Mouse (Mus musculus) hindbrain, embryonic 12.5 days (tissue): ENCODE data around the gene Pnpla6. TPM values are rescaled to one million over a fixed set of nuclear protein-coding genes. Genes with fewer than 3 reads are reported as not detected.
A peak's percentile ranks its signal among the peaks of the same experiment; 100 is the strongest.
"Not testable (repeated sequence)": the region's sequence is repeated elsewhere in the genome, so short reads cannot be mapped to it uniquely, and the experiment has no call there.

Experiments
- ATAC-seq: fragments of 200-750 bp; cut with Nextera tagmentation; 2 replicates; pipeline ENCODE4 v1.8.0; 2017; ENCODE audit warnings: moderate TSS enrichment; ENCODE audit not compliant: low FRiP score
- H3K27ac ChIP-seq: fragments of 300-500 bp; sonication (generic); 2 replicates; pipeline ENCODE4 v1.5.1; 2016; ENCODE audit warnings: mild to moderate bottlenecking
- H3K27me3 ChIP-seq: fragments of 300-500 bp; sonication (generic); 2 replicates; pipeline ENCODE4 v1.6.1; 2016; ENCODE audit warnings: mild to moderate bottlenecking
- H3K36me3 ChIP-seq: fragments of 300-500 bp; sonication (generic); 2 replicates; pipeline ENCODE4 v1.6.1; 2016; ENCODE audit warnings: mild to moderate bottlenecking
- H3K4me1 ChIP-seq: fragments of 300-500 bp; sonication (generic); 2 replicates; pipeline ENCODE4 v1.6.1; 2016
- H3K4me2 ChIP-seq: fragments of 300-500 bp; sonication (generic); replicated peaks from 2 replicates; pipeline ENCODE4 v1.6.1; 2016; ENCODE audit warnings: mild to moderate bottlenecking
- H3K4me3 ChIP-seq: fragments of 300-500 bp; sonication (generic); 2 replicates; pipeline ENCODE4 v1.5.1; 2016; ENCODE audit warnings: mild to moderate bottlenecking
- H3K9ac ChIP-seq: fragments of 300-500 bp; sonication (generic); 2 replicates; pipeline ENCODE4 v1.6.1; 2016; ENCODE audit warnings: mild to moderate bottlenecking, moderate library complexity
- H3K9me3 ChIP-seq: fragments of 300-500 bp; sonication (generic); replicated peaks from 2 replicates; pipeline ENCODE4 v1.6.1; 2016; ENCODE audit warnings: mild to moderate bottlenecking
- WGBS: fragments of 180-500 bp; shearing (Covaris S2); methylation state at CpG from one replicate; pipeline ENCODE4 v1.1.7; 2016; 5-methylcytosine and 5-hydroxymethylcytosine counted together
- polyA plus RNA-seq: library from polyadenylated mRNA; unstranded; fragments of >200 nt; fragmentation: Nextera tagmentation; extraction: Ambion mirVana; gene quantifications from 2 replicates; pipeline ENCODE4 v1.2.1, GENCODE M21; 2016

Pnpla6 gene
- polyA plus RNA-seq, 1 experiment from 2014 or later: 32.6 TPM

DNA sequence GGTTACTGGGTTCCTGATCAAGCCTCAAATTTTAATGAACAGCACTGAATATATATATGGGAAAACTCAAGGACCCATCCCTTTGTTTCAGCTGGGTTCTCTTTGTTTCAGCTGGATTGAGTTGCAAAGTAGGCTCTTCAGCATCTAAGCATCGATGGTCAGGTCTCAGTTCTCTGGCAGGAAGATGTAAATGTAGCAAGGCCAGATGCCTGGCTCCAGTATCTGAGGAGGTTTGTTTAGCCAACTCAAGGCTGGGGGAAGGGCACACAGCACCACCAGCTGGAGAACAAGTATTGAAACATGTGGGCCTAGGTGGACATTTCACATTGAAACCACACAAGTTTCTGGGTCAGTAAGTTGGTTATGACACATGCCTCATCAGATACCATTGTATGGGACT lies 37.1 kb downstream of the Pnpla6 start:
- H3K4me1 ChIP-seq: no peaks in the 10 kb centered on the region
- no peaks in the 10 kb centered on the region for H3K9me3 ChIP-seq
- no peak for ATAC-seq
- no peak overlapping the region for H3K27ac ChIP-seq
- no peaks in the 10 kb centered on the region for H3K27me3 ChIP-seq
- 92% methylated on average over 1 of the region's 1 CpGs for WGBS
- H3K4me3 ChIP-seq: no peak overlapping the region
- H3K4me2 ChIP-seq: no peak overlapping the region
- no peaks in the 10 kb centered on the region for H3K36me3 ChIP-seq
- no peak overlapping the region for H3K9ac ChIP-seq

DNA sequence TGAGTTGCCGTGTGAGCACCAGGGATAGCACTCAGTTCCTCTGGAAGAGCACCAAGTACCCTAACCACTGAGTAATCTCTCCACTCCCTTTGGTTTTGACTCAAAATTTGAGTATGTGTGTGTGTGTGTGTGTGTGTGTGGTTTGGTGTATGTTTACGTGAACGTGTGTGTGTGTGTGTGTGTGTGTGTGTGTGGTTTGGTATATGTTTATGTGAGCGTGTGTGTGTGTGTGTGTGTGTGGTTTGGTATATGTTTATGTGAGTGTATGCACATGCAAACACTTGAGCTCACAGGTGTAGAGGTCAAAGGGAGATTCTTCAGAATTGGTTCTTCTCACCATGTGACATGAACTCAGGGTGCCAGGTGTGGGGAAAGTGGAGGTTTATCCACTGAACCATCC lies 40.9 kb downstream of the Pnpla6 start:
- H3K27me3 ChIP-seq: no peaks in the 10 kb centered on the region
- WGBS: 66% methylated on average over 4 of the region's 4 CpGs

DNA sequence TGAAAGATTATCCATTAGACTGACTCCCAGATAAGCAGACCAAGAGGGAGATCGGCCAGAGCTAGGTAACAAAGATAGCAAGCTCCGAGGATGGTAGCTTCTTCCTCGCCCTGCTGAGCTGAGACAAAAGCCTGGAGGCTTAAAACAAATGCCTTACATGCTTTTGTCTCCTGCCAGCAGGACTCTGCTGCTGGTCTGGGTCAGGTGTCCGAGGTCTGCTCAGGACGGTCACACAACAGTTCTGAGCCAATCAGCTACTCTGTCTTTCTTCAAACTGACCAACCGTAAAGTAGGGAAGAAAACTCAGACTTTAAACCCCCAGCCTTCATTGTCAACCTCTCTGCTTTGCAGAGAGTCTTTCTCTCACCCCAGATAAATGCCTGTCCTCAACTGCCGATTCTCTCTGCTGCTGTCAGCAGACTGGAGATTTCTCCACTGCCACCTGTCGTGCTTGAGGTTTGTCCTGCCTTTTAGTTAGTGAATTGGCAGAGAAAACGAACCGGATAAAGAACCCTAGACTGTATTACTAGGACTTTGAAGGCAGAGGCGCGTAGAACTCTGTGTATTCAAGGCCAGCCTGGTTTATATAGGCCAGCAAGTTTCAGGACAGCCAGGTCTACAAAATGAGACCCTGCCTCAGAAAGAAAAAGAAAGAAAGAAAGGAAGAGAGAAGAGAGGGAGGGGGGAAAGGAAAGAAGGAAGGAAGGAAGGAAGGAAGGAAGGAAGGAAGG lies 52.6 kb downstream of the Pnpla6 start, which contains the start of gene C330021F23Rik:
Gene C330021F23Rik (plus strand): TSS at position 350 of the 731 bp plus-strand sequence.
- Histone ChIP-seq H3K9ac (peak within 1 kb of the TSS; percentile 35), H3K4me2 (peak within 1 kb of the TSS; percentile 45), H3K9me3 (no peaks in the 10 kb centered on the region), H3K27me3 (no peaks in the 10 kb centered on the region), H3K4me3 (peak within 1 kb of the TSS; percentile 19), H3K4me1 (peaks cover 16% of the 10 kb centered on the region), H3K27ac (no peak within 1 kb of the TSS), H3K36me3 (no peaks in the 10 kb centered on the region)
- WGBS: 3% methylated on average over 12 of the region's 12 CpGs
- peak; percentile 73 for ATAC-seq

More for the DNA sequence above, 40.9 kb downstream of the Pnpla6 start:
- no peak overlapping the region for H3K4me2 ChIP-seq
- H3K4me1 ChIP-seq: no peaks in the 10 kb centered on the region
- no peak overlapping the region for H3K4me3 ChIP-seq
- ATAC-seq: peak; percentile 94
- no peaks in the 10 kb centered on the region for H3K36me3 ChIP-seq
- no peak overlapping the region for H3K9ac ChIP-seq
- H3K27ac ChIP-seq: no peak overlapping the region
- H3K9me3 ChIP-seq: no peaks in the 10 kb centered on the region

DNA sequence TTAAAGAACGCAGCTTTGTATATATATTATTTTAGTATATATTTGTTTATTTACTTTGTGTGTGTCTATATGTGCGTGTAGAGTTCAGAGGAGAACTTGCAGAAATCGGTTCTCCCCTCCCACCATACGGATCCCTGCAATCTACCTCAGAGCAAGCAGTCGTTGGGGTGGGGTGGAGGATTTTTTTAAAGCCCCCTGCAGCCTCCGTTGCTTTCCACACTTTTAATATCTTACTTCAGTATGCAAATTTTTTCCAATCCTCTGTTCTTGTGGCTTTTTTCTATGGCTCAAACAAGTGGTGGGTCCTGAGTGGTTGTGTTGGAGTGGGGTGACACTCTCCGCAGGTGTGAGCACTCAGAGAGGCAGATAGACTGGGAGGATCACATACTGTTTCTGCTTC lies 53.2 kb downstream of the Pnpla6 start:
- no peaks in the 10 kb centered on the region for H3K36me3 ChIP-seq
- H3K4me3 ChIP-seq: peak overlapping the region; percentile 19; the same call in 1 of the 2 replicates
- no peak for ATAC-seq
- peaks cover 16% of the 10 kb centered on the region for H3K4me1 ChIP-seq
- no peaks in the 10 kb centered on the region for H3K27me3 ChIP-seq
- no peaks in the 10 kb centered on the region for H3K9me3 ChIP-seq
- H3K27ac ChIP-seq: no peak overlapping the region
- WGBS: 12% methylated on average over 7 of the region's 7 CpGs
- H3K4me2 ChIP-seq: peak overlapping the region; percentile 45
- H3K9ac ChIP-seq: no peak overlapping the region

DNA sequence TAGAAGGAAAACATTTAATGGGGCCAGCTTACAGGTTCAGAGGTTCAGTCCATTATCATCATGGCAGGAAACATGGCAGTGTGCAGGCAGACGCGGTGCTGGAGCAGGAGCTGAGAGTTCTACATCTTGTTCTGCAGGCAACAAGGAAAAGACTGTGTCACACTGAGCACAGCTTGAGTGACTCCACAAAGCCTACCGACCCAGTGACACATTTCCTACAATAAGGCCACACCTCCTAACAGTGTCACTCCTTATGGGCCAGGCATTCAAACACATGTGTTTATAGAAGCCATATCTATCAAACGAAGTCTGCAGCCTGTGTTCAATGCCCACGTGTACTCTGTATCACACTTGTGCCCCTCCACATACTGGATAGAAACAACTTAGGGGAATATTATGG lies 54.6 kb downstream of the Pnpla6 start:
- 88% methylated on average over 5 of the region's 5 CpGs for WGBS
- no peaks in the 10 kb centered on the region for H3K36me3 ChIP-seq
- no peak for ATAC-seq
- H3K9ac ChIP-seq: no peak overlapping the region
- no peaks in the 10 kb centered on the region for H3K9me3 ChIP-seq
- H3K4me2 ChIP-seq: no peak overlapping the region
- no peak overlapping the region for H3K4me3 ChIP-seq
- peaks cover 16% of the 10 kb centered on the region for H3K4me1 ChIP-seq
- H3K27ac ChIP-seq: no peak overlapping the region
- H3K27me3 ChIP-seq: no peaks in the 10 kb centered on the region

DNA sequence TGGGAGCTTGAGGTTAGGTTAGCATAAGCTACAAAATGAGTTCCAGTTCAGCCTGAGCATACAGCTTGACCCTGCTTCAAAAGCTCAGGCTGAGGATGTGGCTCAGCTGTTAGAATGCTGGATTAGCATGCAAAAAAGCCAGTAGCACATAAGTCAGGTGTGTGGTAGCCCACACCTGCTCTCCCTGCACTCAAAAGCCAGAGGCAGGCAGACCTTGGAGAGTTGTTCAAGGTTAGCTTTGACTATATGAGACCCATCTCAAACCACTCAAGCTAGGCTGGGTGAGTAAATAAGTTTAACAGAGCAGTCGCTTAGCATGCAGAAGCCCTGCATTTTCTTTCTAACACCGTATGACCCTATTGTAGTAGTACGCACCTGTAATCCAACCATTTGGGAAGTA lies 59.4 kb downstream of the Pnpla6 start:
- no peaks in the 10 kb centered on the region for H3K4me1 ChIP-seq
- no peak overlapping the region for H3K9ac ChIP-seq
- H3K4me3 ChIP-seq: no peak overlapping the region
- H3K9me3 ChIP-seq: no peaks in the 10 kb centered on the region
- WGBS: 91% methylated on average over 3 of the region's 3 CpGs
- H3K27ac ChIP-seq: no peak overlapping the region
- no peaks in the 10 kb centered on the region for H3K36me3 ChIP-seq
- no peak overlapping the region for H3K4me2 ChIP-seq
- H3K27me3 ChIP-seq: no peaks in the 10 kb centered on the region
- ATAC-seq: no peak

DNA sequence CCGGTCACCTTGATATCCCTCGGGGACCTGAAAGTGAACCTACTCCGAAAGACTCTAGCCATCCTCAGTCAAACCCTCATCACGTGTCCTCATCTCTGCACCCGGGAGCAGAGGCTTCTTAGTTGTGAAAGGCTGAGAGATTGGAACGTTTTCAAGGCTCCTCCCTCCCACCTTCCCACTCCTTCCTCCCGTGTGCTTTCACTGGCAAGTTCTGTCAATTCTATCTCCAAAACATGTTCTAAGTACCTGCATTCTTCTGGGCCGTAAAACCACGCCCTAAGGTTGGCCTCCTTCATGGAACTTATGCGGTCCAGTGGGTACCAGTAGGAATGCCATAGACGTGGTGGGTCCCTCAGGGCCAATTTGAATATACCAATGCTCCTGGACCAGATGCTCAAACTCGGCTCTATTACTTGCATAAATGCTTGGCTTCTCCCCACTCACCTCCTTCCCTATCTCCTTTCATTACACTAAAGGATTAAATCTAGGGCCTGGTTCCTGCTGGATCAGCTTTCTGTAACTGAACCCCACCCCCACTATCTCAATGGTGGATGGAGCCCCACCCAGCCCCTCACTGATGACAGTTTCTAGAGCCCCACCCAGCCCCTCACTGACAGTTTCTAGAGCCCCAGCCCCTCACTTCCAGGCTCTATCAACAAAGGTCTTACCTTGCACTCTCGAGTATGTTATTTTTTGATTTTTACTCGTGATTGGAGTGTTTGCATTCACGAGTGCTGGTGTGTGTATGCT lies 61.2 kb downstream of the Pnpla6 start:
- no peaks in the 10 kb centered on the region for H3K4me1 ChIP-seq
- no peak overlapping the region for H3K27ac ChIP-seq
- H3K4me3 ChIP-seq: no peak overlapping the region
- 77% methylated on average over 15 of the region's 15 CpGs for WGBS
- no peaks in the 10 kb centered on the region for H3K9me3 ChIP-seq
- H3K9ac ChIP-seq: no peak overlapping the region
- no peak for ATAC-seq
- H3K4me2 ChIP-seq: no peak overlapping the region
- H3K36me3 ChIP-seq: no peaks in the 10 kb centered on the region
- H3K27me3 ChIP-seq: no peaks in the 10 kb centered on the region

DNA sequence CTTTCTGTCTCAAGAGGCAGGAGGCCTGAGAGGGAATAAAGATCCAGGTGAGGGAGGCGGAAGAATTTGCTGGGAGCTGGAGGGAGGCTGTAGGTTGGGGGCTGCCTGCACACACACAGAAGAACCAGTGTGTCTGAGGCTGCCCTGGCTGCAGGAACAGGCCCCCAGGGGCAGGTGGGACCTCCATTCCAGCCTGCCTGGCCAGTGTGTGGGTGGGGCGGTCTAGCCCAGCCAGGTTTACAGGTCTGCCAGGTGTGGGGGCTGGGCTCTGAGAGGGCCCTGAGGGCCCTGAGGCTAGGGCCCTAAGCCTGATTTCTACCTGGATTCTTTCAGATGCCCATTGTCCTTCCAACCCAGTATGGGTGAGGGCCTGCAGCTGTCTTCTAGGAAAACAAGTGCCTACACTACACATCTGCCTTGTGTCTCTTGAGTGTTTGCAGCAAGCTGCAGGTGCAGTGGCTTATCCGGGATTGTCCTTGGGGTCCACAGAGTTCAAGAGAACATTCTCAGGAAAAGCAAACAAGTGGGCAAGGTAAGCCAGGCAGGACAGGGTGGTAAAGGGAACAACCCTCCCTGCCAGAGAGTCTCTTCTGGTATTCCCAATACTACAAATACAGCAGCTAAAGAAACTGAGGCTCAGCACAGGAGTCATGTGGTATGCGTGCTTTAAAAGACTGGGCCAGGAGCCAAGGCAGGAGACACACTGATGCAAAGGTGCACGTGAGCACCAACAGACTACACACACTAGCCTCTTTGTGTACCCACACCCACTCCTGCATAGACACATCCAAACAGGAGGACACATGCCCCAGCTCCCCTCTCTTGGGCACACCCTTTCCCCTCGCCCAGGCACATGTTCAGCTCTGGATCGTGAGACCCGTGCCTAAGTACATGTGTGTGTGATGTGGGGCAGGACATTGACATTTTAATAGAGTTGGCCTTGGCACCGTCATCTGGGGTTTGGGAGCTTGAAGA lies 64.5 kb downstream of the Pnpla6 start:
- WGBS: 84% methylated on average over 9 of the region's 9 CpGs
- H3K4me1 ChIP-seq: no peaks in the 10 kb centered on the region
- no peak overlapping the region for H3K27ac ChIP-seq
- no peak for ATAC-seq
- H3K4me2 ChIP-seq: no peak overlapping the region
- H3K9ac ChIP-seq: no peak overlapping the region
- no peak overlapping the region for H3K4me3 ChIP-seq
- H3K36me3 ChIP-seq: no peaks in the 10 kb centered on the region
- no peaks in the 10 kb centered on the region for H3K9me3 ChIP-seq
- H3K27me3 ChIP-seq: no peaks in the 10 kb centered on the region

DNA sequence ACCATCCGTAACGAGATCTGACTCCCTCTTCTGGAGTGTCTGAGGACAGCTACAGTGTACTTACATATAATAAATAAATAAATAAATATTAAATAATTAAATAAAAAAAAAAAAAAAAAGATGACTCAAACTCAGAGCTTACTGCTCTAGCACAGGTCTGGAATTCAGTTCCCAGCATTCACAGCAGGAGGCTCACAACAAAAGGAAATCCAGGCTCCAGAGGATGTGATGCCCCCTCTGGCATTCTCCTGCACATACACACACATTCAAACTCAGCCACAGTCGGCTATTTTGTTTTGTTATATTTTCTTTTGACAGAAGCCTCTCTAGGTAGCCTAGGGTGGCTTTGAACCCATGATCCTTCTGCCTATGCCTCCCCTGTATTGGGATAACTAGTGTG lies 66.8 kb downstream of the Pnpla6 start:
- H3K27me3 ChIP-seq, ATAC-seq, H3K27ac ChIP-seq, H3K9me3 ChIP-seq, H3K4me1 ChIP-seq, H3K36me3 ChIP-seq, H3K4me3 ChIP-seq, H3K9ac ChIP-seq, H3K4me2 ChIP-seq: not testable (repeated sequence)
- 69% methylated on average over 1 of the region's 3 CpGs for WGBS

DNA sequence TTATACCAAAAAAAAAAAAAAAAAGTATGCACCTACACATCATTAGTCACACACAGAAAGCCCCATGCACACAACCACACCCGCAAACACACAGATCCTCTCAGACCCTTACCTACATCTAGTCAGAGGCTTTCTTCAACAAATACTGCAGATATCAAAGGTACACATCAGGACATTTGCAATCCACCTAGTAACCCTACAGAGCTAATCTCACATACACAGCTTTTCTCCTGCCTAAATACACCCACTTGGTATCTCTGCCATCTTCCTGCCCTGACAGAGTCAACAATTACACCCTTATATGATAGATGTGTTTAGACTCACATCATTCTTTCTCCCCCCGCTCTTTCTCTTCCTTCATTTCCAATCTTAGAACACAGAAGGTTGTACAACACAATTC lies 71.3 kb downstream of the Pnpla6 start:
- Histone ChIP-seq H3K4me1 (peaks cover 5% of the 10 kb centered on the region; the same call in 1 of the 2 replicates), H3K27me3 (no peaks in the 10 kb centered on the region), H3K4me2 (no peak overlapping the region), H3K9ac (no peak overlapping the region), H3K4me3 (no peak overlapping the region), H3K27ac (no peak overlapping the region), H3K9me3 (no peaks in the 10 kb centered on the region), H3K36me3 (no peaks in the 10 kb centered on the region)
- no peak for ATAC-seq
- WGBS: 94% methylated on average over 2 of the region's 2 CpGs

DNA sequence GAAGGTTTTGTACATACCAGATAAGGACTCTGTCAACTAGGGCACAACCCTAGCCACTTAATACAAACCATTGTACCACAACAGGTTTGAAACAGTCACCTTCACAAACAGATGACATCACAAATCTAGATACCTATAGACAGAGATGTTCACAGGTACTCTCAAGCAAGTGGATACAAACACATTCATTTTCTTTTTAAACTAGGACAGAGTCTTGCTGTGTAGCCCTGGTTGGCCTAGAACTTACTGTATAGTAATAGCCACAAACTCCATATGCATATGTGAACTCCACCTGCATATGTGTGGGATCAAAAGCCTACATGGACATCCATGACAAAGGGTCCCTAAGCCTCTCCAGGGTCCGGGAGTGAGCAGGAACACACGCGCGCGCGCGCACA lies 71.8 kb downstream of the Pnpla6 start, which contains the start of gene Camsap3:
Gene Camsap3 (plus strand): TSS at position 301 of the 398 bp plus-strand sequence.
- Histone ChIP-seq H3K9ac (peak within 1 kb of the TSS; percentile 80), H3K4me3 (peak within 1 kb of the TSS; percentile 67), H3K27me3 (no peaks in the 10 kb centered on the region), H3K9me3 (no peaks in the 10 kb centered on the region), H3K4me2 (peak within 1 kb of the TSS; percentile 63), H3K36me3 (no peaks in the 10 kb centered on the region), H3K4me1 (peaks cover 5% of the 10 kb centered on the region; the same call in 1 of the 2 replicates), H3K27ac (peak within 1 kb of the TSS; percentile 82)
- WGBS: 5% methylated on average over 7 of the region's 7 CpGs
- no peak; the same call in 1 of the 2 replicates for ATAC-seq
